Mouse (Mus musculus) monocyte, adult 2 months (primary cell): ENCODE results near the gene Romo1.
A peak's percentile ranks its signal among the peaks of the same experiment; 100 is the strongest.
"Not testable (repeated sequence)": the region's sequence is repeated elsewhere in the genome, so short reads cannot be mapped to it uniquely, and the experiment has no call there.

Experiments used
- DNase-seq, 2 experiments: peaks; one replicate each; pipeline ENCODE4 v3.0.0; 2022; ENCODE audit warnings: low spot score in 2 of 2, low read depth in 1 of 2

The Romo1 gene

DNA sequence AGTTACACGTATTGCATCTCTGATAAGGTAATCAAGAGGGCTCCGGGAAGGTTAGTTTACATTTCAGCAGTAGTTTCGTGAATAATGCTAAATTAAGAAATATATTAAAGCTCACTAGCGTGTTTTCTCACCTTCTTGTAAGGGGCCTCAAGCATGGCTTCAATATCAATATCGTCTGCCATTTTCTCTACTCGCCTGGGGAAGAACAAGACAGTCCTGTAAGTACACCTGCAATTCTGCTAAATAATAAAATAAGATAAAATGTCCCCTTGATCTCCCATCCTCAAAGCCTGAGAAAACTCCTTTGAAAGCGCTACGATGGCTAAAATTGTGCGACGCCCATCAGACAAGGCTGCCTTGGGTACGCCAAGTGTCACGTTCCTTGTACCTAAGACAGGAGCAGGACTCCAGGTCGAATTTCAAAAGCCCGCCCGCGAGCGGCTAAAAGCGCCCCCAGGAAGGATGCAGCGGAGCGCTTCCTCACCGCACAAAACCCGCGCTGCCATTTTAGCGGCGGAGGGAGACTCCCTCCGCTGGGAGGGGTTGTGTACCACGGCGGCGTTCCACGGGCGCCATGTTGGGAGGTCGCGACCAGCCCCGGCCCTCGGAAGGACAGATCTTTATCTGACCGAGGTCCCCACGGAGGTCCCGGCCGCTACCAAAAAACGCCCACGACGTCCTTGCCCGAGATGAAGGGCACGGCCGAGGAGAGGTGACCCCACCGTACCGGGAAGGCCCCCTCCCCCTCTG lies 35.4 kb downstream of the Romo1 start:
- DNase-seq, result peak; percentile 55 to 78

DNA sequence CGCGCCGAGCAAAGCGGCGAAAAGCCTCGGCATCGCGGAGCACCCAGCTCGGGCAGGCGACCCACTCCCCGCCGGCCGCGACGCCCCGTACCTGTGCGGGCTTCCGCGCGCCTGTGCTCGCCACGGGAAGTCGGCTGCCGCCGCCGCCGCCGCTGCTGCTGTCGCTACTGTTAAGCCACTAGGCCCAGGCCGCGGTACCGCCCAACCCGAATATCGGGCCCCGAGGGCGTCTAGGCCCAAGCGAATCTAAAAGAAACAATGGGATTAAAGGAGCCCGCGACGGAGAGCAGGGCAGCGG lies 35.9 kb downstream of the Romo1 start:
- no peak for DNase-seq

DNA sequence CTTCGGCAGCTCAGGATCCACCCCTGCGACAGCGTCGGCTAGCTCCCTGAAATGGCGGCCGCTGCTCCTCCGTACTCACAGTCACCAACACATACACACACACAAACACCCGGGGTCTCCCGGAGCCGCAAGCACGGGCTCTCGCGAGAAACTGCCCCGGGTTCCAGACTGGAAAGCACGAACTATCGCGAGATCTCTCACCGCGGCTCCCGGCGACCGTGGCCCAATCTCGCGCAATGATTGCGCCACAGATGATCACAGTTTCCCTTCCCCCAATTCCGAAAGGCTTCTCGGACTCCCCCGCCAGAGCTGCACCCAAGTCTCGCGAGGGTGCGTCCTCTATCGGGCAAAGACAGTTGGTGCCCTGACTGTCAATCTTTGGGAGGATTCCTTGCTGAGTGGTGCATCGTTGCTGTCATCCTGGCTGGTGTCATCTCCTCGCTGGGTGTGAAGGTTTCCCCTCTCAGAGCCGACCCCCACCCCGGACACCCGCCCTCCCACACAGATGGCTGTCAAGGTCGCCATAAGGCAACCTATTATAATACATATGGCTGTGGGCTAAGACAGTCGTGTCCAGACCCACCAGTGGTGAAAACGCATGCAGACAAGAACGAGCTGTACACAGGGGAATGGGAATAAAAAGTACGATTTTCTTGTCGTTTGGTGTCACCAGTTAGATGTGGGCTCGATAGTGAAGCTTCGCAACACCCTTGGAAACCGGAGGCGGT lies 36.4 kb downstream of the Romo1 start, which contains the start of gene Rbm39:
Gene Rbm39, minus strand, starts transcription at position 145 of the 728 bp plus-strand sequence.
- peak; percentile 99 to 100 for DNase-seq

DNA sequence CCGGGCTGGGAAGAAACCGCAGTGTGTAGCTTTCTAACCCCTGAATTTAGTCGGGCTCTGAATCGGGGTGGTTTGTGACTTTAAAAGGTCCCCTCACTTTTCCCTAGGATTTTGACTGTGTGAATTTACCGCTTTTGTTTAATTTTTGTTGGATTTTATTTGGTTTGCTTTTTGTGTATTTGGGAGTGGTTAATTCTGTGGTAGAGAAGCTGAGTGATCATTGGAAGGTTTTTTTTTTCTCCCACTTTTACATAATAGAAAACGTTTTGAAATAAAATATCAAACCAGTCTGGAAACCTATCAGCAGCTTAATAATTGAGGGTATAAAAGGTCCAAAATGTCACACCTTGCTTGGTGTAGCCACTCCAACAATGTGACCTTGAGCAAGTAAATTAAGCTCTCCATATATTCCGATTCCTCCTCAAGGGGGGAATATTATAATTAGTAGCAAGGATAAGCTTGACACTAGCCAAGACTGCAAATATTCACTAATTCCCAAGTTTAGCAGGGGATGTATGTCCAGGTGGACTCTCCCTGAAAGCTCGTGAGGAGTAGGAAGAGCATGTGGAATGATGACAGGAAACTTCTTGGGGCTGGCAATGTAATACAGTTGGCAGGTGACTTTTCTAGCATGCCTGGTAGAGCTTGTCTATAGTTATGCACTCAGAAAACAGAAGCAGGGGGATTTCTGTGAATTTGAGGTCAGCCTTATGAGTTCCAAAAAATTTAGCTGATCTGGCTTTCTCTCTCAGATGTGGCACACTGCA lies 37.2 kb downstream of the Romo1 start:
- no peak for DNase-seq

DNA sequence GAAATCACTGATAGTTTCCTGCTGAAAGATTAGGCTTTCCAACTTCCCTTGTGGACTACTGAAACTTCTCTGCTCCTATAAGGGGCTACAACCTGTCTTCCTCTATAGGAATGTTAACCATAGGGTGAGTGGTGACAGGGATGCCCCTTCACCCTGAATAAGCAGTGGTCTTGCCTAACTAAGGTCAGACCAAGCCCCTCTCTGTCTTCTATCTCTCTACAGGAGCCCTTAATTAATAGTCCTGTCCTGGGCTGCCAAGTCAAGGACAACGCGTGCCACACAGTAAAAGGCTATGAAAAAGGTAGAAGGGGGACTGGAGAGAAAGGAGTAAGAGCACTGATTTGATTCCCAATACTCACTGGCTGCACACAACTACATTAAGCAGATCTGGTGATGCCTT lies 37.8 kb downstream of the Romo1 start:
- DNase-seq, result no peak

- not testable (repeated sequence) for DNase-seq
These were observed 45.4 kb downstream of the Romo1 start for GRCm38 (mm10) chr2:156189241-156189640.

- peak; percentile 31 to 57 for DNase-seq
These were observed 46.4 kb downstream of the Romo1 start for GRCm38 (mm10) chr2:156190004-156190896.

GRCm38 (mm10) chr2:156191540-156191939 lies 47.7 kb downstream of the Romo1 start:
- no peak for DNase-seq

- DNase-seq, result no peak
These were observed 48.2 kb downstream of the Romo1 start for GRCm38 (mm10) chr2:156192068-156192467.

- no peak for DNase-seq
These were observed 49.4 kb downstream of the Romo1 start for GRCm38 (mm10) chr2:156193066-156193862.

- no peak for DNase-seq
These were observed 50.7 kb downstream of the Romo1 start for GRCm38 (mm10) chr2:156194571-156194970.
